Mouse (Mus musculus) intestine, embryonic 15.5 days (tissue): Measurements from ENCODE around the gene Pole3. TPM values are rescaled to one million over a fixed set of nuclear protein-coding genes. Genes with fewer than 3 reads are reported as not detected.

ENCODE experiments used
- ATAC-seq: fragments of 200-750 bp; cut with Nextera tagmentation; 2 replicates; pipeline ENCODE4 v1.8.0; 2017; ENCODE audit warnings: moderate TSS enrichment, moderate library complexity
- H3K27ac ChIP-seq: fragments of 300-500 bp; sonication (generic); 2 replicates; pipeline ENCODE4 v1.5.1; 2015; ENCODE audit warnings: mild to moderate bottlenecking, inconsistent platforms
- H3K27me3 ChIP-seq: fragments of 300-500 bp; sonication (generic); replicated peaks from 2 replicates; pipeline ENCODE4 v1.6.1; 2015; ENCODE audit warnings: inconsistent platforms
- H3K36me3 ChIP-seq: fragments of 300-500 bp; sonication (generic); 2 replicates; pipeline ENCODE4 v1.6.1; 2015; ENCODE audit warnings: inconsistent platforms
- H3K4me1 ChIP-seq: fragments of 300-500 bp; sonication (generic); replicated peaks from 2 replicates; pipeline ENCODE4 v1.6.1; 2015; ENCODE audit warnings: inconsistent platforms
- H3K4me2 ChIP-seq: fragments of 300-500 bp; sonication (generic); replicated peaks from 2 replicates; pipeline ENCODE4 v1.6.1; 2015; ENCODE audit warnings: mild to moderate bottlenecking, inconsistent platforms
- H3K4me3 ChIP-seq: fragments of 300-500 bp; sonication (generic); replicated peaks from 2 replicates; pipeline ENCODE4 v1.5.1; 2015; ENCODE audit warnings: inconsistent platforms
- H3K9ac ChIP-seq: fragments of 300-500 bp; sonication (generic); 2 replicates; pipeline ENCODE4 v1.6.1; 2015; ENCODE audit warnings: inconsistent platforms
- H3K9me3 ChIP-seq: fragments of 300-500 bp; sonication (generic); 2 replicates; pipeline ENCODE4 v1.6.1; 2016; ENCODE audit warnings: inconsistent platforms
- WGBS: fragments of 180-500 bp; shearing (Covaris S2); methylation state at CpG from one replicate; pipeline ENCODE4 v1.1.7; 2015; 5-methylcytosine and 5-hydroxymethylcytosine counted together
- polyA plus RNA-seq: library from polyadenylated mRNA; unstranded; fragments of >200 nt; fragmentation: Nextera tagmentation; extraction: Ambion mirVana; gene quantifications from 2 replicates; pipeline ENCODE4 v1.2.1, GENCODE M21; 2015

Pole3 gene
- polyA plus RNA-seq, 1 experiment from 2014 or later: 71.5 TPM

DNA sequence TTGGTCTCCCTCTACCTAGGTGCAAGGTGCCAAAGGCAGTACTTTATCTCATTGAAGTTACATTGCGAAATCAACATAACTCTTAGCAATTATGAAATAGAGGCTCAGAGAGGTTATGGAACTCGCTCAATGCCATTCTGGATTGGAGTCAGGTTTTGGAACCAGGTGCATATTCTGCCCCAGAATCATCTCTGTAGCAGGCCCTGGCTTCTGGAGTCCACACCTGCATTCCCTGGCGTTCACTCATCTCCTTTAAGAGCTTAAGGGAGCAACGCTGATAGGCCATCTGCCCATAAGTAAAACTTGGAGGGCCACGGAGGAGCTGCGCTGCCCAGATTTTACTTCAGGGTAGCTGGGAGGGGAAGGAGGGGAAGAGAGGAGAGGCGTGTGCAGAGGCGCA is 7.8 kb downstream of the Pole3 start:
- 72% methylated on average over 8 of the region's 8 CpGs for WGBS
- H3K9ac ChIP-seq: 0 out of 2 replicates have a peak overlapping the region, but pooled peaks have one; percentile 2
- H3K4me2 ChIP-seq: peak overlapping the region; percentile 57
- no peaks in the 10 kb centered on the region for H3K27me3 ChIP-seq
- no peak overlapping the region for H3K4me3 ChIP-seq
- no peaks in the 10 kb centered on the region for H3K9me3 ChIP-seq
- peak; percentile 22 for ATAC-seq
- H3K4me1 ChIP-seq: peaks cover 35% of the 10 kb centered on the region
- H3K36me3 ChIP-seq: peaks cover 13% of the 10 kb centered on the region
- H3K27ac ChIP-seq: peak overlapping the region; percentile 90

DNA sequence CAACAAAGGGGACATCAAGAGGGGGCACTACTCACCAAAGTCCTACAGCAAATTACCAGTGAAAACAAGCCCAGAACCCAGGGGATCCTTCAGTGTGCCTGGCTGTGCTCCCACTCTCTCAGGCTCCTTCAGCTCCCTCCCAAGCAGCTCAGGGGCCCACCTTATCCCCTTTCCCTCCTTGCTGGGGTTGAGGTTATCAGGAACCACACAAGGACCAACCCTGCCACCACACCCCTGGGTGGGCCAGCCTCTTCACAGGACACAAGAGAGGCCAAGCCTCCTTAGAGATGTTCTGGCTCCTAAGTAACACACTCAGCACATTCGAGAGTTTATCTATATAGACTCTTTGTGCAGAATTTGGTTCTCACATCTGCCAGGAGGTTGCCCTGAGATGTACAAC is 8.3 kb downstream of the Pole3 start:
- no peaks in the 10 kb centered on the region for H3K9me3 ChIP-seq

DNA sequence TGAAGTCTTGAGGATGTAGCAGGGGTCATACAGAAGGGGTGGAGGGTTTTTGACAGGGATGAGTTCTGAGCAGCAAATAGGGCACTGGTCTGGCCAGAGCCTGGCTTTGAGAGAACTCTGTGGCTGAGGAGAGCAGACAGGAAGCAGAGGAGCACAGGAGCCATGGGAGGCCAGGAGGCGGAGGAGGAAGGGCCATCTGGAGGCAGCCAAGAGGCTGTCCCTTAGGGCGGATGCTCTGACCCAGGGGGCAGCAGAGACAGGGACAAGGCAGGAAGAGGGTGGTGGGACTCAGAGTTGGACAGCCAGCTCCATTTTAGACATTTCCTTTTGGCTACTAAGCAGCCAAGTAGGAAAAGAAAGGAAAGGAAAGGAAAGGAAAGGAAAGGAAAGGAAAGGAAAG is 8.8 kb downstream of the Pole3 start:
- Histone ChIP-seq H3K36me3 (peaks cover 19% of the 10 kb centered on the region), H3K4me3 (peak overlapping the region; percentile 11; the same call in 1 of the 2 replicates), H3K27ac (peak overlapping the region; percentile 62), H3K27me3 (no peaks in the 10 kb centered on the region), H3K9me3 (no peaks in the 10 kb centered on the region), H3K9ac (peak overlapping the region; percentile 20; the same call in 1 of the 2 replicates), H3K4me1 (peaks cover 35% of the 10 kb centered on the region), H3K4me2 (peak overlapping the region; percentile 57)
- WGBS: 36% methylated on average over 2 of the region's 2 CpGs
- no peak for ATAC-seq

More for the DNA sequence above, 8.3 kb downstream of the Pole3 start:
- Histone ChIP-seq H3K27me3 (no peaks in the 10 kb centered on the region), H3K4me3 (0 out of 2 replicates have a peak overlapping the region, but pooled peaks have one; percentile 2), H3K9ac (no peak overlapping the region), H3K4me1 (peaks cover 35% of the 10 kb centered on the region), H3K4me2 (peak overlapping the region; percentile 57), H3K27ac (peak overlapping the region; percentile 90), H3K36me3 (peaks cover 17% of the 10 kb centered on the region)
- 58% methylated on average over 1 of the region's 1 CpGs for whole genome bisulfite sequencing
- ATAC-seq: peak; percentile 53

DNA sequence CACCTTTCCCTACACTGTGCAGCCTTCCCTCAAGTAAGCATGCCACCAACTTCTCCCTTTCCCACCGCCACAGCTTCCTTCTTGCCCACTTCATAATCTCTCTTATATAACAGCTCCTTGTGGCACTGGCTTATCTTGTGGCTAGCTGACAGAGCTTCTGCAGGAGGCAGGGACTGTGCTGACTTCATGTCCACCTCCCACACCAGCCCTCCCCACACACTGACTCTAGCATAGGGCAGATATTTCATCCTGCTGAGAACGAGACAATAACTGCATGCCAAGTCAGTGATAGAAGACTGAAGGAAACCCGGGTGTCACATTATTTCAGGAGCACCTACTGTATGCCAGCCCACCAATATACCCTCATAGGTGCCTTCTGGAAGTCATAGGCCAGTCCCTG is 9.4 kb downstream of the Pole3 start:
- Histone ChIP-seq H3K4me3 (peak overlapping the region; percentile 11; the same call in 1 of the 2 replicates), H3K9ac (0 out of 2 replicates have a peak overlapping the region, but pooled peaks have one; percentile 20), H3K27me3 (no peaks in the 10 kb centered on the region), H3K9me3 (no peaks in the 10 kb centered on the region), H3K4me1 (peaks cover 35% of the 10 kb centered on the region), H3K27ac (peak overlapping the region; percentile 62), H3K36me3 (peaks cover 20% of the 10 kb centered on the region), H3K4me2 (peak overlapping the region; percentile 57)
- no peak for ATAC-seq
- 68% methylated on average over 3 of the region's 3 CpGs for WGBS

DNA sequence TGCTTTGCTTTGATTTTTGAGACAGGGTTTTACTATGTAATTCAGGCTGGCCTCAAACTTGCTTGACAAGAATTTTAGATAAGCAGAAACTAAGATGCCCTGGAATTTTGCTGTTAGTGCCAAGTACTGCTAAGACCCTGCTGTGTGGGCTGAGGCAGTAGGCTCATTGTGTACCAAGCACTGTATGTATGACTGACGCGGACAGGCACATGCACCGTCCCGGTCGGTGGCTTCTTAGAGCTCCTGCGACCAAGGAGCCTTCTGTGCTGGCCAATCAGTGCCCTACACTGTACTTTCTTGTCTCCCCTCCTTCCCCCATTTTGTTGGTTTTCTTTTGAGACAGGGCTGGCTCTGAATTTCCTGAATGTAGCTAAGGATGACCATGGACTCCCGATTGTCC is 9.9 kb downstream of the Pole3 start:
- Histone ChIP-seq H3K36me3 (peaks cover 24% of the 10 kb centered on the region), H3K9ac (no peak overlapping the region), H3K4me3 (no peak overlapping the region), H3K27me3 (no peaks in the 10 kb centered on the region), H3K27ac (peak overlapping the region; percentile 62; the same call in 1 of the 2 replicates), H3K4me1 (peaks cover 35% of the 10 kb centered on the region), H3K4me2 (peak overlapping the region; percentile 57; the same call in 1 of the 2 replicates), H3K9me3 (no peaks in the 10 kb centered on the region)
- no peak for ATAC-seq
- WGBS: 77% methylated on average over 7 of the region's 7 CpGs

DNA sequence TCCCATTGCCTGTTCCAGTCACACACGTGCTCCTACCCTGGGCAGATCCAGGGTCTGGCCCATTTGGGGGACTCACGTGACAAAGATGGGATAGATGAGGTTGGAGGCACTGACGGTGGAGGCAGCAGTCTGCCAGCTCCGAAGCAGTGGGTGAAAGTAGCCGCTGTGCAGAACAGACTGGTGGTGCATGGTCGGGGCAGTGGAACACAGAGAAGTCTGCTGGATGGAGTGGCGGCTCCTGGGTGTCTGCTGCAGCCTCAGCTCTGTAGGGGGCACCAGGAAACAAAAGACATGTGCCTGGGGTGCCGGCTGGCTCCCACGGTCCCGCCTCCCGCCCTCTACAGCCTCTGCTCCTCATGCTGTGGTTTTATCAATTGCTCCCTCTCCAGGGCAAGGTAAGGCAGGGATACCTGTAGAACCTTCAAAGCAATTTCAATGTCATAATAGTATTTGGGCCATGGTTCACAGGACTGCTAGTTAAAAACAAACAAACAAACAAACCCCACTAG is 10.8 kb downstream of the Pole3 start:
- H3K36me3 ChIP-seq: peaks cover 34% of the 10 kb centered on the region
- H3K27ac ChIP-seq: no peak overlapping the region
- H3K9me3 ChIP-seq: no peaks in the 10 kb centered on the region
- no peak for ATAC-seq
- H3K4me1 ChIP-seq: peaks cover 35% of the 10 kb centered on the region
- H3K4me2 ChIP-seq: no peak overlapping the region
- H3K9ac ChIP-seq: no peak overlapping the region
- no peaks in the 10 kb centered on the region for H3K27me3 ChIP-seq
- 56% methylated on average over 11 of the region's 11 CpGs for WGBS
- no peak overlapping the region for H3K4me3 ChIP-seq

DNA sequence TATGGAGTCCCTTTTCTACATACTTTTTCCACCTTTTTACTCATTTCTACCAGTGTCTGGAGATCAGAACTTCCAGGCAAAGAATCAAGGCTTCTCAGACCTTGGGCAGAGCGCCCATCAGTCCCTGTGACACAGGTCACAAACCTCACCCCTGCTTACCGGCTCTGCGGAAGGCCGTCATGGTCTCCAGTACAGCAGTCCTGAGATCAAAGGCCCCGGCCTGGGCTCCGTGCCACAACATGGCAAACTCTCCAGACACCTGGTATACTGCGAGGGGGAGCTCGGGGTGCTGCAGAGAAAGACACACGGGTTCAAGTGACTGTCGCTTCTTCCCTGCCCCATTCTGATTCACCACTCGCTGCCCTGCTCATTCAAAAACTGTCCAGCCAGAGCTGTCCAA is 14.9 kb downstream of the Pole3 start:
- Histone ChIP-seq H3K27me3 (no peaks in the 10 kb centered on the region), H3K9me3 (no peaks in the 10 kb centered on the region), H3K27ac (no peak overlapping the region), H3K4me3 (no peak overlapping the region), H3K36me3 (peaks cover 45% of the 10 kb centered on the region), H3K4me1 (peaks cover 1% of the 10 kb centered on the region; the same call in 1 of the 2 replicates), H3K4me2 (no peak overlapping the region), H3K9ac (no peak overlapping the region)
- ATAC-seq: no peak
- 90% methylated on average over 11 of the region's 11 CpGs for WGBS

DNA sequence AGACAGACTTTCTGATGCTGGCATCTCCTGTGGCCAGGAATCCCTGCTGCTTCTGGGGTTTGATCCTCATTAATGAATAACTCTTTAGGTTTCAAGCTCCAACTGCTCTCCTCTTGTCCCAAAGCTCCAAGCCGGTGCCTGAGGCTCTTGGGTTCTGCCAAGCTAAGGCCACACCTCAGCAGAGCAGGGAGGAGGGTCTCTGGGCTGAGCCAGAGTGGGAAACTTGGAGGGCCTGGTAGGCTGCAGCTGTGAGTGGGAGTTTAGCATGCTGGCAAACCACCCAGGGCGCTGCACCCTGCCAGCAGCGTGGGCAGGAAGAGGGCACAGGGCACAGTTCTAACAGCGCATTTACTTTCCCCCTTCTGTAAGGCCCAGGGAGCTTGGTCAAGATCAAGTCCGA is 16.0 kb downstream of the Pole3 start:
- Histone ChIP-seq H3K4me2 (no peak overlapping the region), H3K9me3 (no peaks in the 10 kb centered on the region), H3K9ac (no peak overlapping the region), H3K27me3 (no peaks in the 10 kb centered on the region), H3K4me1 (no peaks in the 10 kb centered on the region), H3K4me3 (no peak overlapping the region), H3K36me3 (peaks cover 45% of the 10 kb centered on the region), H3K27ac (no peak overlapping the region)
- ATAC-seq: no peak
- WGBS: 82% methylated on average over 5 of the region's 5 CpGs

DNA sequence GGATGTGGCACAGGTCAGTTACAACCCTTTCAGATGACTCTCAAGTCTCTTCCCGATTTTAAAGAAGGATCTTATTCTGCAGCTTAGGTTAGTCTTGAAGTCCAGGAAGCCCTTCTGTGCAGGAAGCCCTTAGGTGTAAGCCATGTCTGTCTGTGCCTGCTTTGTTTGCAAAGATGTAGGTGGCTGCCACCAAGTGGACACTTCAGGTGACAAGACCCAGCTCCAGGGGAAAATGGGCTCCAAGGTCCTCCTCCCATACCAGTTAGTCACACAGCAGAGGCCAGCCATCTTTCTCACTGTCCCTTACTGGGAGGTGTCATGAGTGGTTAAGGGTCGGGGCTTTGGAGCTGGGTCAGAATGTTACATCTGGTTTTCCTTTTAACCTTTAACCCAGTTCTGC is 18.1 kb downstream of the Pole3 start:
- ATAC-seq: 0 out of 2 replicates have a peak, but pooled peaks have one; percentile 20
- H3K36me3 ChIP-seq: peaks cover 30% of the 10 kb centered on the region

DNA sequence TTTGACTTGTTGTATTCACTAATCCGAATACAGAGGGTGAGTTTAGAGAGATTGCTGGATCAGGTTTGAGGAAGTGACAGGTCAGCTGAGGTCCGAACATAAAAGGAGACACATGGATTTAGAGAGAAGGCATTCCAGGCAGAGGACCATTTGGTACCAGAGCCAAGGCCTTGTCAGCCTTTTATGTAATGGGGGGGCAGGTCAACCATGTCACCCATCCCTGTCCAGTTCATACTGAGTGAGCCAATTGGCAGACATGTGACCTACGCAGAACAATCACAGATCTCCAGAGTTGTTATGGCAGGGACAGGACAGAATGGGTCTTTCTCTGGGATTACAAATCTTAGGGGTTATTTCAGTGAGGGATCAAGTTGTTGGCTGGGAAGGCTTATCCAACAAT is 18.9 kb downstream of the Pole3 start:
- peaks cover 25% of the 10 kb centered on the region for H3K36me3 ChIP-seq
- 84% methylated on average over 3 of the region's 3 CpGs for WGBS

More for the DNA sequence above, 18.1 kb downstream of the Pole3 start:
- Histone ChIP-seq H3K4me2 (no peak overlapping the region), H3K4me1 (no peaks in the 10 kb centered on the region), H3K4me3 (no peak overlapping the region), H3K27ac (no peak overlapping the region), H3K9ac (no peak overlapping the region), H3K9me3 (no peaks in the 10 kb centered on the region), H3K27me3 (no peaks in the 10 kb centered on the region)
- 57% methylated on average over 2 of the region's 2 CpGs for WGBS

DNA sequence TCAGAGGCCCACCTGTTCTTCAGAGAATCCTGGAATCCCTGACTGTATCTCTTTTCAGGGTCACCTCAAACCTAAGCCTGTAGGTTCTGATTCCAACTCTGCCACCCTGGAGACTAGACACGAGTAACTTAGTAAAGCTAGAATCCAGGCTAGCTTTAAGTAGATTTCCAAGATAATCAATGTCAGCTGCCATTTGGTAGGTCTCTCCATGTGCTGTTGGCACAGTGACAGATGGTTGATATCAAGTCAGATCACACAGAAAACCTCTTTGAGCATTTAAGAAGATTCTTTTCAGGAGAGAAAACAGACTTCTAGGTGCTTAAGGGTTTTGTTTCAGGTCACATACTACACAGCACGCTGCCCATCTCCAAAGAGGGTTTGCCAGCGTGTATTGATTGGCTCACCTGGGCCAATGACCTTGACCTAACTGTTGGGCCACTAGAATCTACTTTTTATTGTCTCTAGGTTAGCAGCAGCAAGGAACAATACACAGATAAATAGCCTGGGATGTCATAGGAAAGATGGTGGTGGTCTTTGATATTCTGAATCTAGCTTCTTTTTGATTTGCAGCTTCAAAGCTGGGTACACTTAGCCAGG is 21.4 kb downstream of the Pole3 start, which contains the start of gene Hdhd3:
Gene Hdhd3 (minus strand): TSS at position 94 of the 597 bp plus-strand sequence.
- H3K9me3 ChIP-seq: no peaks in the 10 kb centered on the region
- peak within 1 kb of the TSS; percentile 86 for H3K9ac ChIP-seq
- H3K4me1 ChIP-seq: 0 out of 2 replicates have a peak, but pooled peaks cover 9% of the 10 kb centered on the region
- ATAC-seq: no peak
- H3K4me3 ChIP-seq: peak within 1 kb of the TSS; percentile 86
- H3K27ac ChIP-seq: peak within 1 kb of the TSS; percentile 93
- H3K27me3 ChIP-seq: no peaks in the 10 kb centered on the region
- peak within 1 kb of the TSS; percentile 72 for H3K4me2 ChIP-seq
- WGBS: 64% methylated on average over 3 of the region's 3 CpGs
- peaks cover 17% of the 10 kb centered on the region for H3K36me3 ChIP-seq

More for the DNA sequence above, 18.9 kb downstream of the Pole3 start:
- H3K4me1 ChIP-seq: no peaks in the 10 kb centered on the region
- no peak overlapping the region for H3K4me3 ChIP-seq
- no peak for ATAC-seq
- H3K9ac ChIP-seq: no peak overlapping the region
- no peaks in the 10 kb centered on the region for H3K9me3 ChIP-seq
- no peak overlapping the region for H3K4me2 ChIP-seq
- H3K27ac ChIP-seq: no peak overlapping the region
- no peaks in the 10 kb centered on the region for H3K27me3 ChIP-seq

DNA sequence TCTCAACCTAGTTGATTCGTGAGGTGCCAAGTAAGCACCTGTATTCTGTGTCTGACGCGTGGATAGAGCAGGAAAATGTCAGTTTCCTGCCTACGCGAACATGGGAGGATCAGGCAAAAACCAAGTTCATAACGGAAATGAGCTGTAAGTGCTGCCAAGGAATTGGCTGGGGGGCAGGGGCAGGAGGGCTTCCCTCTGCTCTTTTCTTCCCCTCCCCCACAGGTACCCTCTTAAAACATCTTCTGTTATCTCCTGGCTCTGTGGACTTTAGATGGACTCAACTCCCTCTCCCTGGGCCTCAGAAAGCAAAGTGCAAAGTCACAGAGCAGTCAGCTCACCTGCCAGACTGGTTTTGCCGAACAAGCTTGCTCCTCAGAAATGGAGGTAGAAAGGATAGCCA is 21.9 kb downstream of the Pole3 start:
- peak; percentile 65 for ATAC-seq
- WGBS: 45% methylated on average over 7 of the region's 7 CpGs

More for the DNA sequence above, 21.9 kb downstream of the Pole3 start:
- no peak overlapping the region; the same call in 1 of the 2 replicates for H3K4me3 ChIP-seq
- peaks cover 20% of the 10 kb centered on the region for H3K36me3 ChIP-seq
- no peaks in the 10 kb centered on the region for H3K27me3 ChIP-seq
- 0 out of 2 replicates have a peak, but pooled peaks cover 9% of the 10 kb centered on the region for H3K4me1 ChIP-seq
- H3K9ac ChIP-seq: no peak overlapping the region
- H3K9me3 ChIP-seq: no peaks in the 10 kb centered on the region
- peak overlapping the region; percentile 93 for H3K27ac ChIP-seq
- peak overlapping the region; percentile 72 for H3K4me2 ChIP-seq
